Mouse (Mus musculus) liver, adult 2 months (tissue): ENCODE data around the gene Sdhb.

Source experiments
- CTCF ChIP-seq: fragments of 200-500 bp; IDR thresholded peaks from 2 replicates; pipeline ENCODE4 v1.5.1; 2011; ENCODE audit warnings: low read depth, low read length, control low read depth
- POLR2A ChIP-seq: fragments of 200-500 bp; IDR thresholded peaks from 2 replicates; pipeline ENCODE4 v1.6.1; 2011; ENCODE audit warnings: low read length, control low read depth; ENCODE audit not compliant: insufficient read depth; ENCODE audit errors: extremely low read depth

GRCm38 (mm10) chr4:140977278-140977677 is 16.3 kb downstream of the Sdhb start:
- TF ChIP-seq CTCF (no peak), POLR2A (no peak)
